Mouse (Mus musculus) liver, embryonic 13.5 days (tissue): ENCODE measurements around the gene Bhlhb9. TPM values are rescaled to one million over a fixed set of nuclear protein-coding genes. Genes with fewer than 3 reads are reported as not detected.

Experiments used
- ATAC-seq: fragments of 200-750 bp; cut with Nextera tagmentation; 2 replicates; pipeline ENCODE4 v1.8.0; 2017; ENCODE audit warnings: low read depth, mild to moderate bottlenecking, moderate number of reproducible peaks, moderate library complexity
- DNase-seq: peaks from one replicate; pipeline ENCODE4 v3.0.0; 2022
- H3K27ac ChIP-seq: fragments of 300-500 bp; sonication (generic); 2 replicates; pipeline ENCODE4 v1.5.1; 2015; ENCODE audit warnings: moderate library complexity, mild to moderate bottlenecking, inconsistent platforms
- H3K27me3 ChIP-seq: fragments of 300-500 bp; sonication (generic); 2 replicates; pipeline ENCODE4 v1.6.1; 2015; ENCODE audit warnings: mild to moderate bottlenecking, inconsistent platforms
- H3K36me3 ChIP-seq: fragments of 300-500 bp; sonication (generic); 2 replicates; pipeline ENCODE4 v1.6.1; 2015; ENCODE audit warnings: mild to moderate bottlenecking, inconsistent platforms
- H3K4me1 ChIP-seq: fragments of 300-500 bp; sonication (generic); replicated peaks from 2 replicates; pipeline ENCODE4 v1.6.1; 2015; ENCODE audit warnings: inconsistent platforms
- H3K4me2 ChIP-seq: fragments of 300-500 bp; sonication (generic); 2 replicates; pipeline ENCODE4 v1.6.1; 2015; ENCODE audit warnings: inconsistent platforms, mild to moderate bottlenecking, moderate library complexity
- H3K4me3 ChIP-seq: fragments of 300-500 bp; sonication (generic); replicated peaks from 2 replicates; pipeline ENCODE4 v1.5.1; 2015; ENCODE audit warnings: mild to moderate bottlenecking, inconsistent platforms
- H3K9ac ChIP-seq: fragments of 300-500 bp; sonication (generic); 2 replicates; pipeline ENCODE4 v1.6.1; 2015; ENCODE audit warnings: mild to moderate bottlenecking, inconsistent platforms
- H3K9me3 ChIP-seq: fragments of 300-500 bp; sonication (generic); replicated peaks from 2 replicates; pipeline ENCODE4 v1.6.1; 2016; ENCODE audit warnings: inconsistent platforms
- WGBS: fragments of 180-500 bp; shearing (Covaris S2); methylation state at CpG from one replicate; pipeline ENCODE4 v1.1.7; 2015; ENCODE audit not compliant: insufficient replicate concordance; 5-methylcytosine and 5-hydroxymethylcytosine counted together
- microRNA counts: library from miRNA; unstranded; fragments of <30 nt; microRNA quantifications from one replicate; lab custom pipeline; 2016
- microRNA-seq: library from miRNA; unstranded; fragments of <30 nt; microRNA quantifications from one replicate; pipeline ENCODE4, GENCODE M21; 2016
- polyA plus RNA-seq: library from polyadenylated mRNA; unstranded; fragments of >200 nt; fragmentation: Nextera tagmentation; extraction: Ambion mirVana; gene quantifications from 2 replicates; pipeline ENCODE4 v1.2.1, GENCODE M21; 2015

Gene Bhlhb9
- polyA plus RNA-seq, 1 experiment from 2014 or later: 12.8 TPM

DNA sequence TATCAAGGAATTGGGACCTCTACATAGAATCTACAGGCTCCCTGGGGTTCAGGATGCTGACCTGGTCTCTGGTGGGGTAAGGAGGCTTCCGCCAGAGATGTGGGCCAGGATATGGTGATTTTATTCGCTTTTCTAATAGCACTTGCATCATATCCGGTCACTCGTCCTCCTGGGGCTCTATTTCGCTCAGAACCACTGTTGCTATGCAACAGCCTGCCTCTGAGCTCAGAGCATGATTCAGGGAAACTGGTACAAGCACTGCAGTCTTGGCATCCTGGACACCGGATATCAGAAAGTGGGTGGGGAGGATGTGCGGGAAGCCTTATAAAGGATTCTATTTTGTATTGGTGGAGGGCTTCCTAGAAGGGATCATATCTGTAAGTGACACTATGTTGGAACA is 124.8 kb downstream of the Bhlhb9 start:
- ATAC-seq (no peak), DNase-seq (no peak)
- Histone ChIP-seq H3K27ac (no peak overlapping the region), H3K36me3 (no peaks in the 10 kb centered on the region), H3K4me1 (no peaks in the 10 kb centered on the region), H3K9me3 (no peaks in the 10 kb centered on the region), H3K4me2 (no peak overlapping the region), H3K9ac (no peak overlapping the region), H3K27me3 (no peaks in the 10 kb centered on the region), H3K4me3 (no peak overlapping the region)
- 73% methylated on average over 7 of the region's 7 CpGs for WGBS

DNA sequence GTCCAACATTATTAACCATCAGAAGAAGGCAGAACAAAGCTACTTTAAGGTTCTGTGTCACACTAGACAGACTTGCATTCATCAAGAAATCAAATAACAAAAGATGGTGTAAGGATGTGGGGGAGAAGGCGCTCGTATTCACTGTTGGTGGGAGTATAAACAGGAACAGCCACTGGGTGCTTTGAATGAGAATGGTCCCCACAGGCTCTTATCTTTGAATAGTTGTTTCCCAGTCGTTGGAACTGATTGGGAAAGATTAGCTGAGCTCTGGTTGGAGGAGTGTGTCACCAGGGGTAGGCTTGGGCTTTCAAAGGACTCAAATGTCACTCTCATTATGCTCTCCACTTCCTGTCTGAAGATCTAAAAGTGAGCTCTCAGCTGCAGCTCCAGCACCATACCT is 128.5 kb downstream of the Bhlhb9 start:
- Histone ChIP-seq H3K9me3 (no peaks in the 10 kb centered on the region), H3K4me2 (no peak overlapping the region), H3K36me3 (no peaks in the 10 kb centered on the region), H3K9ac (no peak overlapping the region), H3K4me1 (no peaks in the 10 kb centered on the region), H3K27me3 (no peaks in the 10 kb centered on the region), H3K4me3 (no peak overlapping the region), H3K27ac (no peak overlapping the region)
- no peak for DNase-seq
- 47% methylated on average over 3 of the region's 3 CpGs for WGBS
- no peak for ATAC-seq

DNA sequence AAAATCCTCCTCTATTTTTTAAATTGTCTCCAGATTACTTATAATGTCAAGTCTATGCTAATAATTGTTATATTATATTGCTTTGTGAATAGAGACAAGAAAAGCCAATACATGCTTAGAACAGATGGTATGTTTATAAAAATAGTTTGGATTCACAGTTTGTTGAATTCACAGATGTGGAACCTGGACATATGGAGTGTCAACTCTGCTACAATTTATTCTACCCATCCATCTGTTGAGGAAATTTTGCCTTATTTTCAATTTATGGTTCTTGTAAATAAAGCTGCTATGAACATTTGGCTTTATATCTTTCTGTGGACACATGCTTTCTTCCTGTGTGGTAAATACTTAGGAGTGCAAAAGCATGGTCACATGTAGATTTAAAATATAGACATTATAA is 131.2 kb downstream of the Bhlhb9 start:
- H3K4me2 ChIP-seq: no peak overlapping the region
- no peak overlapping the region for H3K27ac ChIP-seq
- H3K9ac ChIP-seq: no peak overlapping the region
- no peaks in the 10 kb centered on the region for H3K36me3 ChIP-seq
- H3K4me1 ChIP-seq: no peaks in the 10 kb centered on the region
- H3K4me3 ChIP-seq: no peak overlapping the region
- DNase-seq: no peak
- H3K9me3 ChIP-seq: no peaks in the 10 kb centered on the region
- H3K27me3 ChIP-seq: no peaks in the 10 kb centered on the region
- ATAC-seq: no peak

DNA sequence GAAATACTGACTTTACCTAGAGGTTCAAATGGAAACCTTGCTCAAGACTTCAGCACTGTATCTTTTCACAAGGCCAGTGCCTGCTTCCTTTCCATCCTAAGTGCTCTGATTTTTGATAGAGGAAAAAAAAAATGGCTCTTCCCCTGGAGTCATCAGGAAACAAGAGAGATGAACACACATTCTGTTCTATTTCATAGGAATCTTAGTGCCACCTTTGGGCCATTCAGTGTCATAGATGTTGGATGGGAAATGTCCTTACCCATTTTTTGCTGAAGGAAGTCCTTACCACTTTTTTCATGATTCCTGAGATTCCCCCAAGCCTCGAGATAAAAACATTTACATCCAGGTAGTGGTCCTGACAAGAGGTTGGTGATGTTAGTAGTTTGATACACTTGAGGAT is 139.1 kb downstream of the Bhlhb9 start:
- WGBS: 28% methylated on average over 1 of the region's 1 CpGs
- no peak overlapping the region for H3K27ac ChIP-seq
- H3K4me3 ChIP-seq: no peak overlapping the region
- no peak overlapping the region for H3K9ac ChIP-seq
- no peaks in the 10 kb centered on the region for H3K36me3 ChIP-seq
- H3K4me2 ChIP-seq: no peak overlapping the region
- H3K27me3 ChIP-seq: no peaks in the 10 kb centered on the region
- no peak for ATAC-seq
- no peaks in the 10 kb centered on the region for H3K4me1 ChIP-seq
- no peak for DNase-seq
- H3K9me3 ChIP-seq: no peaks in the 10 kb centered on the region

MicroRNA genes within 50 kb of the gene (microRNA counts, 519-probe panel; counts per million panel counts)
- microRNA mmu-miR-1970 (lab: Ali Mortazavi, UCI): 114 counts per million

Small RNA genes lying within 50 kb of the gene (microRNA-seq; reads per million reads assigned to microRNA genes)
- not detected for gene Mir1970

Other genes starting within 250 kb of the Bhlhb9 start
- gene Nxf7, start 198.8 kb upstream of the Bhlhb9 start, polyA plus RNA-seq: 0.14 TPM in 1 of 2 replicates, not detected in the other
- not detected in 2 replicates for gene Prame, start 169.9 kb upstream of the Bhlhb9 start, polyA plus RNA-seq
- gene Tcp11x2, start 103.8 kb upstream of the Bhlhb9 start, polyA plus RNA-seq: not detected in 2 replicates
- not detected in 2 replicates for gene Tmsb15a, start 72.3 kb upstream of the Bhlhb9 start, polyA plus RNA-seq
- gene Armcx5, start 54.9 kb upstream of the Bhlhb9 start, polyA plus RNA-seq: 3.5 and 3.8 TPM in 2 replicates
- 8.3 and 9.5 TPM in 2 replicates for gene Gprasp1, start 54.9 kb upstream of the Bhlhb9 start, polyA plus RNA-seq
- gene Gprasp2, start 41.4 kb downstream of the Bhlhb9 start, polyA plus RNA-seq: 1.4 TPM in 2 replicates
- gene Arxes2, start 196.2 kb downstream of the Bhlhb9 start, polyA plus RNA-seq: 25.8 and 28.8 TPM in 2 replicates
- gene Arxes1, start 235.8 kb downstream of the Bhlhb9 start, polyA plus RNA-seq: 13.1 and 17.0 TPM in 2 replicates